Mouse (Mus musculus): ENCODE measurements around the gene Gm26620.

The Gm26620 gene

DNA sequence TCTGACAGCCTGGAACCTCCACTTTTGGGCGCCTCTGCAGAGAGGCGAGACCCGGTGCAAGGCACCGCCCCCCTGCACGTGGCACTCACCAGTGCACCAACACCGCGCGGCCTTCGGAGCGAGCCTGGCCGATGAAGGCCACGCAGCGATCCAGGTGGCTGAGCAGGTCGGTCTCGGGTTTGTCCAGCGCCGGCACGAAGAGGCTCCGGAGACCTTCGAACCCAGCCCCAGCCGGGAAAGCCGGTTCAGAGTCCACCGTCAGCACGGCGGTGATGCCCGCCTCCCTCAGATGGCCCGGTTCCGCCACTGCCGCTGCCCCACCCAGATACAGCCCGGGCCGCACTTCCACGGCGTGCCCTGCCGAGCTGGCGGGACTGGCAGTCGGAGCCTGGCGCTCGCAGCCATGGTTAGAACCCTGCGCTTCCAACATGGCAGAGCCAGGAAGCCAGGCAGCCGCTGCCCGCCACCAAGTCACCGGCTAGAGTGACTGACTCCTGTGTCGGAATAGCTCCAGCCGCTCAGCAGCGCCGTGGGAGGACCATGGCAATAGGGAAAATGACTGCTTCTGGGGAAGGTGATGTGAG is at the start of gene Gm26620, which contains the start of gene Dusp12:
Gene Gm26620, plus strand, starts transcription at position 88 of the 584 bp plus-strand sequence.
Gene Dusp12, minus strand, starts transcription at position 563 of the 584 bp plus-strand sequence.
- in situ Hi-C loops (cut with MboI, MseI) = no loop called here

DNA sequence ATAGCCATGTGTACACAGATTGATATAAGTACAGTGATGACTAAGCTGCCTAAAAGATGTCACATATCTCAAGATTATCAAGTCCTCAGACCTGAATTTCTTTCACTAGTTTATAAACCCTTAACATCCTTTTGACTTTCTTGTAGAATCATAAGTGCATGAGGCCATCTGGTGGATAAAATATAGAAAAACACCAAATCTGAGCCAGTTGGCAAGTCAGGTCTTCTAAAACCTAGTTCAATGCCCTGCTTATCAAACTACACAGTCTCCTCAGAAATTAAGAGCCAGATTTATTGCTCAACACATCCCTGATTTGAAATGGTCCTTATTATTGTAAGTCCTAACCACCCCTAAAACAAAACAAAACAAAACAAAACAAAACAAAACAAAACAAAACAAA is 45.2 kb upstream of the Gm26620 start:
- in situ Hi-C loops (cut with MboI, MseI) = loop anchor here (10.0 kb wide), 1 partner anchor 195 kb away; the partner anchor contains the start of gene Olfml2b

DNA sequence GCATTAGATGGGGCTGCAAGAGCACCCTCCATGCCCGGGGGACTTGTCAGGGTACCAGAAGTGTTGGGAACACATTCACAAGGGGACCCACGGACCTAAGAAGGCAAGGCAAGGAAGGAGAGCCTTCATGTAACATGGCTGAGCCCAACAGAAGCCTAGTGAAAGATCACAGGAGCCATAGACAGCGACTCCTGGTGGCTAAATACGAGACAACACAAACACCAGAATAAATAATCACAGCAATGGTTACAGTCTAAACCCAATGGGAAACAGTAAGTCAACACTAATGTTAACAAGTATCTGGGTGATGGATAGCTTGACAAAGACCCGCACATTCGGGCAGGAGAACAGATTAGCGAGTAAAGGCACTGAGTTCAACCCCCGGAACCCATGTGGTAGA is 40.5 kb upstream of the Gm26620 start:
- in situ Hi-C loops (cut with MboI, MseI) = no loop called here

- in situ Hi-C loops (cut with MboI, MseI) = no loop called here
These were observed 39.2 kb upstream of the Gm26620 start for GRCm38 (mm10) chr1:170845448-170846307.

DNA sequence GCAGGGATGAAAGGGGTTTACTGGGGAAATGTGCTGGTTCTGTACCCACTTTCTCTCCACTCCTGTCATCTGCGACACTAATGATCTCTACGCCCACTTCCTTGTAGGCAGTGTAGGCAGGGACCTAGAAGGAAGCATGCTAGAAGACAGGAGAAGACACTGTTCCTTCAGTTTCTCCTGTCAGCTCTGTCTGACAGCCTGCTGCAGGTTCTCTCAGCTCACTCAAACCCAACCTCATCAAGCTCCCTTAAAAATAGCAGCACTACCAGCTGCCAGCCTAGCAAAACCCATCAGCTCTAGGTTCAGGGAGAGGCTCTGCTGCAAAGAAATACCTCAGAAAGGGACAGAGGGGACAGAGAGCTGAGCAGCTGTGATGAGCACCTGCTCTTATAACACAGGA is 34.9 kb upstream of the Gm26620 start:
- in situ Hi-C loops (cut with MboI, MseI) = loop anchor here (10.0 kb wide), 1 partner anchor 1765 kb away; no protein-coding TSS in a partner anchor

- in situ Hi-C loops (cut with MboI, MseI) = loop anchor here (10.0 kb wide), 1 partner anchor 1764 kb away; no protein-coding TSS in a partner anchor
These were observed 33.9 kb upstream of the Gm26620 start for GRCm38 (mm10) chr1:170850637-170851624.

- in situ Hi-C loops (cut with MboI, MseI) = loop anchor here (10.0 kb wide), 1 partner anchor 1761 kb away; no protein-coding TSS in a partner anchor
These were observed 31.3 kb upstream of the Gm26620 start for GRCm38 (mm10) chr1:170853604-170854003.

- in situ Hi-C loops (cut with MboI, MseI) = loop anchor here (10.0 kb wide), 1 partner anchor 1760 kb away; no protein-coding TSS in a partner anchor
These were observed 29.7 kb upstream of the Gm26620 start for GRCm38 (mm10) chr1:170855056-170855760.

DNA sequence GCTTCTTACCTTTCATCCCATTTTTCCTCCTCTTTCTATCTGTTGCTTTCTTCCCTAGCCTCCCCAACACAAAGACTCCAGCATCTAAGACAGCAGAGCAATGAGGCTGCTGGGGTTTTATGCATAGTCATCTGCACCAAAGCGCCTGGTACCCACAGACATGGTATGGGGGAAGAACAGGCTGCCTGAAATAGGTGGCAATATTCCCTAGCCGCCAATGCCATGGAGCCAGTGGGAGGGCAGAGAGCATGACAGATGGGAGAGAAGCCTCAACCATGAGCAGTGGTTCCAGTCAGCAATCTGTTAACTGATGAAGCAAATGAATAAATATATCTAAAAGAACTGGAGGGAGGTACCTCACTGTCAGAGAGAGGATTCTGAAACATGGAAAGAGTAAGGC is 27.5 kb upstream of the Gm26620 start:
- in situ Hi-C loops (cut with MboI, MseI) = loop anchor here (10.0 kb wide), 1 partner anchor 1757 kb away; no protein-coding TSS in a partner anchor

GRCm38 (mm10) chr1:170858872-170859271 is 26.0 kb upstream of the Gm26620 start:
- in situ Hi-C loops (cut with MboI, MseI) = loop anchor here (10.0 kb wide), 1 partner anchor 1756 kb away; no protein-coding TSS in a partner anchor

DNA sequence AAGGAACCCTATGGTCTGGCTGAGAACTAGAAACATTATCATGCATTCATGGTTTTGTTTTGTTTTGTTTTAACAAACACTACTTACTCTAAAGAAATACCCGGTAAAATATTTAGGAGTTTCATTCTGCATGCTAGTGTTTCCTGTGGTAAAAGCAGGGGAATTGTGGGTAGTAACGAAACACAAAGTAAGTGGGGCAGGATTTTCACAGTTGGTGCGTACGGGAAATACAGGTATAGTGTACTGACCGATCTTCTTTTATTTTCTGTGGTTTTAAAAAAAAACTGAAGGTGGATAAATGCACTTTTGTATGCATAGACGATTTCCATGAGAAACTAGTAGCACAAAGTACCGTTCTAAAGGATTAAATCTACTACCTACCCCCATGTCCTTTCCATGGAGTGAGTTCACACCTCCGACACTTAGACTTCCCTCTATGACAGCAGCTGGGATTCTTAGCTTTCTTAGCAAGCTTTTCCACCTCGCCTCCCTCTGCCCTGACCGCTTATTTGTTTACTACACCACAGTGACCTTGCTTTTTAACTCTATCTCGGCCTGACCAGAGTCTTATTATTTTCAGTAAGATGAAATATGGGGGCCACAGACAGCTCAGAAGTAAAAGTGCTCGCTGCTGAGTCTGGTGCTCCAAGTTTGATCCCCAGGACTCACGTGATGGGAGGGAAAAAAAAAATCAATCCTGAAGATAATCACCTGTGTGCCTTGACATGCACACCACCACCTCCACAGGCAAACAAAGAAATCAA is 23.0 kb upstream of the Gm26620 start:
- in situ Hi-C loops (cut with MboI, MseI) = no loop called here

DNA sequence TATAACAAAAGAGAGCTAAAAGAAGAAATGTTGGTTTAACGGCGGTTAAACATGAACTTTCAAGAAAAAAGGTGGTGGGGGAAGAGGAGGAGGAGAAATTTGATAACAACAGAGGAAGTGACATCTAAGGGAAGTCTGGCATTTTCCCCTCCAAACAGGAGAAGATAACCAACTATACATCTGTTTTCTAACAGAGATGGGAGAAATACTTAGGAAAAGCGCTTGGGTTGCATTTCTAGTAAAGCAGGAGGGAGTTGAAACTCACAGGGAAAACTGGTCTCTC is 22.5 kb upstream of the Gm26620 start:
- in situ Hi-C loops (cut with MboI, MseI) = no loop called here

DNA sequence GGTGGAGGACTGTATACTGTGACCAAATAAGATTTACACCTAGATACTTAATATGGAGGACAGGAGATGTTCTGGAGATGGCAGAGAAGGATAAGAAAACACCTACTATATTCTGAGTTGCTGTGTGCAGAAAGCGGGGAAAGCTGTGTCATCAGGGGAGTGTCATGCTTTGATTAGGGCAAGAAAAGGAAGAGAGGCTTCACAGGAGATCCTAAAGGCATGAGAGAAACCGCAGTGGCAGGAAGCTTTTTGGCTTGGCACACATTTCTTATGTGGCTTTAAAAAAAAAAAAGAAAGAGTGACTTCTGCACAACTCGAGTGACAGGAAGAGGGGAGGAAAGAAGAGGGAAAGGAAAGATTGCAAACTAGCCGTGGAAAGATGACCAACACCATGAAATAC is 21.8 kb upstream of the Gm26620 start:
- in situ Hi-C loops (cut with MboI, MseI) = no loop called here

GRCm38 (mm10) chr1:170864234-170864633 is 20.6 kb upstream of the Gm26620 start:
- in situ Hi-C loops (cut with MboI, MseI) = no loop called here

- in situ Hi-C loops (cut with MboI, MseI) = no loop called here
These were observed 20.1 kb upstream of the Gm26620 start for GRCm38 (mm10) chr1:170864754-170865153.

- in situ Hi-C loops (cut with MboI, MseI) = no loop called here
These were observed 19.5 kb upstream of the Gm26620 start for GRCm38 (mm10) chr1:170865406-170865805.

DNA sequence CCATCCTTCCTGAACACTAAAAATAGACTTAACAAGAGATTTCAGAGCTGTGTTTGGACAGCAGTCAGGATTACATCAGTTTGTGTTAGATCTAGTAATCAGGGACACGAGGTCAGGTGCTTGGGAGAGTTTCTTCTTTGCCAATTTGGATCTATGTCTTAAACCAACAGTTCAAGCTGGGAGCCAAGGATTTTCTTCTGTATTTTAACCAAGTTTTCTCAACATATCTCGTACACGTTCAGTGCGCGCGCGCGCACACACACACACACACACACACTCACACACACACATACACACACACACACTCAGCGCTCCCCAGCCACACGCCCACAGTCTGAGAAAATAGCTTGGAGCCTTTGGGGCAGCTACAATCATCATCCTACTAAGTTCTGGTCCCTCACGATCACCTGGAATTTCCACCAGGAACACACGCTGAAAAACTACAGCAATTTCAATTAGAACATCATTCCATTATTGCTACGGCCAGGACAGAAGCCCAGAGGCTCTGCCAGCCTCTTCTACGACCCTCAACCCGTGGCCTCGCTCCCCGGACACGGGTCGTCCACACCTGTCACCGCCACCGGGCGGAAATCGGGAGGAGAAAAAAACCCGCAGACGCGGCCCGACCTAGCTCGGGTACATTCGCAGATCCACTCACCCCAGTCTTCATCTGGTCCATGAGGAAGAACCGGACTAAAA is 17.7 kb upstream of the Gm26620 start:
- in situ Hi-C loops (cut with MboI, MseI) = no loop called here

DNA sequence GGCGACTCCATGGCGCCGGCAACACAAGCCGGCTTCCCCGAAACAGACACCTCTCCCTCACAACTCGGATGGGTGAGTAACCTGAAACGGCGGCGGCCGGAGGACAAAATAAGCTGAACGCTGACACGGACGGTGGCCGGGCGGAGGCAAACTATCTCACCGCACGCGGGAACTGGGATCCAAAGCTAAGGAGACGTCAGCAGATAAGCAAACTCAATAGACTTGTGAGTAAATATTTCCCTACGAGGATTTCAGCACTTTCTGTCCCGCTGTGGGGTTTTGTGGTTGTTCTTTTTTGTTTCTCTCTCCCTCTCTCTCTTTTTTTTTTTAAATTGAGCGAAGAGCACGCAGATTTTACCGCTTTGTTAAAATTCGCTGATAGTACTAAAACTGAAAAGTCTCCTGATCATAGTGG is 17.2 kb upstream of the Gm26620 start, which contains the start of gene Atf6:
Gene Atf6, minus strand, starts transcription at position 81 of the 415 bp plus-strand sequence.
- in situ Hi-C loops (cut with MboI, MseI) = no loop called here
